Mouse (Mus musculus) MEL (cell line): Measurements from ENCODE around the gene Inpp5a.

Source experiments
- CTCF ChIP-seq, 3 experiments: IDR thresholded peaks in 2 of 3; conservative IDR thresholded peaks in 1 of 3; 2 replicates each; pipeline ENCODE4 v1.5.1; 2011 to 2012; ENCODE audit warnings: low read length in 3 of 3, low read depth in 2 of 3, mild to moderate bottlenecking in 2 of 3, improper control_type of control experiment in 1 of 3, inconsistent platforms in 1 of 3, mixed read lengths in 1 of 3, moderate library complexity in 1 of 3; ENCODE audit not compliant: control insufficient read depth in 1 of 3, insufficient read depth in 1 of 3, poor library complexity in 1 of 3, severe bottlenecking in 1 of 3
- MAX ChIP-seq: IDR thresholded peaks from 2 replicates; pipeline ENCODE4 v1.6.1; 2011; ENCODE audit warnings: low read length, improper control_type of control experiment
- USF1 ChIP-seq: IDR thresholded peaks from 2 replicates; pipeline ENCODE4 v1.6.1; 2014; ENCODE audit warnings: low read depth, mild to moderate bottlenecking, inconsistent platforms, low read length, improper control_type of control experiment, moderate library complexity

DNA sequence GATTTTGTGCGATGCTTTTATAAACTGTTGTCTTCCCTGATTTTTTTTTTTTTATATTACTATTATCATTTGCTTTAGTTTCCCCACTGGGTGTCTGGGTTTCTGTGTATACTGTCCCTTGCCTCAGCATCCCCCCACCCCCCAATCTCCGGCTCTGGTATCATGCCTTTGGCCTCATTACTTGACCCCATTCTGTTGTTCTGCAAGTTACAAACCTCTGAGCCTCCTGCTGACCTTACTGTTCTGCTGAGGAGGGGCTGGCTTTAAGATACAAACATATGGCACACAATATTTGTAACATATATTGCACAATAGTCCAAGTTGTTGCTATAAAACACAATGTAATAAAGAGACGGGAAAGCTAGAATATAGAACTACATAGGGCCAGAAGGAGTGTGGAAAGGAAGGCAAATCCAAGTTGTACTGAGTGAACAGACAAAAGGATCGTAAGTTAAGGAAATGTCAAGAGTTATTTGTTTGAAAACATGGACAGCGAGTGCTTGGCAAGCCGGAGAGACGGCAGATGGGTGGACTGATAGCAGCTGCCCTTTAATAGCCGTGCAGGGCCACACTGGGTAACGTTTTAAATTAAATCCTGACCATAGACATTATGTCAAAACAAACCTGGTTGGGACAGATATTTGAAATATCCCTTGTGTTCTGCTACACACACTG lies 49.2 kb downstream of the Inpp5a start:
- no peak for TF ChIP-seq MAX
- TF ChIP-seq USF1, result no peak
- no peak for TF ChIP-seq CTCF (IDR thresholded peaks at IDR 0.05 in 2 of 3, conservative IDR thresholded peaks at IDR 0.05 in 1 of 3; ENCODE audit: control insufficient read depth in 1 of 3, insufficient read depth in 1 of 3, low read depth in 2 of 3, low read length in 3 of 3, poor library complexity in 1 of 3, severe bottlenecking in 1 of 3)
